Mouse (Mus musculus) kidney, postnatal 10 days (tissue): ENCODE data around the gene Foxp2.

ENCODE experiments used
- DNase-seq: peaks from one replicate; pipeline ENCODE4 v3.0.0; 2021; ENCODE audit warnings: mixed read lengths

The Foxp2 gene

GRCm38 (mm10) chr6:15120916-15121315 is 219.8 kb downstream of the Foxp2 start:
- DNase-seq = no peak

- DNase-seq = no peak
Measured at GRCm38 (mm10) chr6:15121339-15121738, 220.2 kb downstream of the Foxp2 start.

- no peak for DNase-seq
Measured at GRCm38 (mm10) chr6:15130142-15130541, 229.0 kb downstream of the Foxp2 start.

- DNase-seq = no peak
Measured at GRCm38 (mm10) chr6:15142094-15142493, 240.9 kb downstream of the Foxp2 start.

GRCm38 (mm10) chr6:15151619-15152018 is 250.5 kb downstream of the Foxp2 start:
- no peak for DNase-seq

- DNase-seq = peak; percentile 21
Measured at GRCm38 (mm10) chr6:15163508-15164053, 262.4 kb downstream of the Foxp2 start.

- DNase-seq = no peak
Measured at GRCm38 (mm10) chr6:15176754-15177153, 275.6 kb downstream of the Foxp2 start.

- no peak for DNase-seq
Measured at GRCm38 (mm10) chr6:15192877-15193276, 291.7 kb downstream of the Foxp2 start.

GRCm38 (mm10) chr6:15242176-15242942 is 341.2 kb downstream of the Foxp2 start:
- DNase-seq = no peak

- DNase-seq = peak; percentile 20
Measured at GRCm38 (mm10) chr6:15257393-15257792, 356.2 kb downstream of the Foxp2 start.

- no peak for DNase-seq
Measured at GRCm38 (mm10) chr6:15257893-15258292, 356.7 kb downstream of the Foxp2 start.

GRCm38 (mm10) chr6:15268136-15268535 is 367.0 kb downstream of the Foxp2 start:
- no peak for DNase-seq

GRCm38 (mm10) chr6:15285213-15285612 is 384.1 kb downstream of the Foxp2 start:
- DNase-seq = no peak

- DNase-seq = no peak
Measured at GRCm38 (mm10) chr6:15294081-15294480, 392.9 kb downstream of the Foxp2 start.

GRCm38 (mm10) chr6:15299279-15299678 is 398.1 kb downstream of the Foxp2 start:
- peak; percentile 21 for DNase-seq

- DNase-seq = no peak
Measured at GRCm38 (mm10) chr6:15310671-15311070, 409.5 kb downstream of the Foxp2 start.

- DNase-seq = no peak
Measured at GRCm38 (mm10) chr6:15316948-15317347, 415.8 kb downstream of the Foxp2 start.

GRCm38 (mm10) chr6:15318343-15318742 is 417.2 kb downstream of the Foxp2 start:
- no peak for DNase-seq

- DNase-seq = no peak
Measured at GRCm38 (mm10) chr6:15321551-15321974, 420.4 kb downstream of the Foxp2 start.

GRCm38 (mm10) chr6:15323099-15323498 is 421.9 kb downstream of the Foxp2 start:
- no peak for DNase-seq

GRCm38 (mm10) chr6:15347705-15348104 is 446.6 kb downstream of the Foxp2 start:
- no peak for DNase-seq

- DNase-seq = no peak
Measured at GRCm38 (mm10) chr6:15355852-15356251, 454.7 kb downstream of the Foxp2 start.

- no peak for DNase-seq
Measured at GRCm38 (mm10) chr6:15370281-15370680, 469.1 kb downstream of the Foxp2 start.

- no peak for DNase-seq
Measured at GRCm38 (mm10) chr6:15370827-15371226, 469.7 kb downstream of the Foxp2 start.

- no peak for DNase-seq
Measured at GRCm38 (mm10) chr6:15373621-15374020, 472.5 kb downstream of the Foxp2 start.
